Mouse (Mus musculus) ES-E14 (cell line): Measurements from ENCODE around the gene Cerk. TPM values are rescaled to one million over a fixed set of nuclear protein-coding genes. Genes with fewer than 3 reads are reported as not detected.

Experiments used
- DNase-seq: peaks from one replicate; pipeline ENCODE4 v3.0.0-alpha.2; 2013; ENCODE audit warnings: low read depth, low spot score
- H3K27ac ChIP-seq: 2 replicates; pipeline ENCODE4 v1.5.1; 2012; ENCODE audit warnings: low read depth, mild to moderate bottlenecking, low read length, moderate library complexity, mixed read lengths; ENCODE audit not compliant: poor library complexity, insufficient read depth, severe bottlenecking
- H3K36me3 ChIP-seq: 2 replicates; pipeline ENCODE4 v1.6.1; 2012; ENCODE audit warnings: mild to moderate bottlenecking, low read length, moderate library complexity, mixed read lengths; ENCODE audit not compliant: control insufficient read depth, poor library complexity, insufficient read depth, severe bottlenecking
- H3K4me1 ChIP-seq, 2 experiments: fragments of 150-350 bp in 1 of 2; sonication (generic) in 1 of 2; 2 replicates each; pipeline ENCODE4 v1.6.1; 2012; ENCODE audit warnings: low read length in 2 of 2, mild to moderate bottlenecking in 1 of 2, mixed read lengths in 1 of 2; ENCODE audit not compliant: control insufficient read depth in 2 of 2, insufficient read depth in 2 of 2, poor library complexity in 1 of 2
- H3K4me3 ChIP-seq, 2 experiments: fragments of 150-350 bp in 1 of 2; sonication (generic) in 1 of 2; 2 replicates each; pipeline ENCODE4 v1.5.1; 2012; ENCODE audit warnings: low read length in 2 of 2, low read depth in 1 of 2, mild to moderate bottlenecking in 1 of 2, mixed read lengths in 1 of 2; ENCODE audit not compliant: insufficient read depth in 1 of 2, poor library complexity in 1 of 2, severe bottlenecking in 1 of 2
- H3K9ac ChIP-seq: 2 replicates; pipeline ENCODE4 v1.6.1; 2012; ENCODE audit warnings: low read depth, mild to moderate bottlenecking, low read length, mixed read lengths; ENCODE audit not compliant: poor library complexity, insufficient read depth, severe bottlenecking
- H3K9me3 ChIP-seq: fragments of 150-350 bp; sonication (generic); 2 replicates; pipeline ENCODE4 v1.6.1; 2012; ENCODE audit warnings: low read depth, mild to moderate bottlenecking, low read length; ENCODE audit not compliant: control insufficient read depth, insufficient read depth
- CHD2 ChIP-seq: IDR thresholded peaks from 2 replicates; pipeline ENCODE4 v1.6.1; 2014; ENCODE audit warnings: mild to moderate bottlenecking, low read depth, low read length, inconsistent platforms
- HCFC1 ChIP-seq: IDR thresholded peaks from 2 replicates; pipeline ENCODE4 v1.6.1; 2012; ENCODE audit warnings: low read length, inconsistent platforms, borderline replicate concordance; ENCODE audit not compliant: insufficient read depth
- MAFK ChIP-seq: IDR thresholded peaks from 2 replicates; pipeline ENCODE4 v1.6.1; 2014; ENCODE audit warnings: mild to moderate bottlenecking, low read depth, low read length, inconsistent platforms; ENCODE audit not compliant: insufficient read depth
- ZC3H11A ChIP-seq: IDR thresholded peaks from 2 replicates; pipeline ENCODE4 v1.6.1; 2012; ENCODE audit warnings: low read depth, mild to moderate bottlenecking, inconsistent platforms, low read length, borderline replicate concordance
- ZNF384 ChIP-seq: IDR thresholded peaks from 2 replicates; pipeline ENCODE4 v1.6.1; 2012; ENCODE audit warnings: low read depth, low read length, inconsistent platforms
- in situ Hi-C, 2 experiments: fragments of 600-800 bp; cut with MboI; formaldehyde crosslinking; loops; one replicate each; pipeline ENCODE4 v1.15.1; 2025; ENCODE audit warnings: low sequenced_read_pairs in 2 of 2, inconsistent platforms in 1 of 2; ENCODE audit not compliant: unreplicated experiment in 2 of 2
- total RNA-seq: library from RNA; depleted of rRNA; stranded (reverse); fragments of 300-350 nt; gene quantifications from 2 replicates; pipeline ENCODE4 v1.2.3, GENCODE M21; 2012

Cerk gene
- total RNA-seq, 1 experiment: 3.4 TPM

GRCm38 (mm10) chr15:86172526-86172925, 13.4 kb downstream of the Cerk start:
- H3K9ac ChIP-seq: no peak overlapping the region
- no peak for TF ChIP-seq MAFK
- no peak for TF ChIP-seq ZNF384
- no peak for TF ChIP-seq CHD2
- no peak for TF ChIP-seq HCFC1
- no peak for TF ChIP-seq ZC3H11A
- no peak for DNase-seq
- no peaks in the 10 kb centered on the region for H3K36me3 ChIP-seq
- no peak overlapping the region for H3K4me3 ChIP-seq
- in situ Hi-C loops: no loop called here
- H3K9me3 ChIP-seq: no peaks in the 10 kb centered on the region
- H3K4me1 ChIP-seq: peaks cover 0 to 24% of the 10 kb centered on the region in 2 experiments; a peak in 2 of 4 replicates
- H3K27ac ChIP-seq: no peak overlapping the region

GRCm38 (mm10) chr15:86172124-86172523, 13.8 kb downstream of the Cerk start:
- H3K4me1 ChIP-seq: peaks cover 0 to 23% of the 10 kb centered on the region in 2 experiments; a peak in 2 of 4 replicates
- H3K9ac ChIP-seq: no peak overlapping the region
- in situ Hi-C loops: no loop called here
- H3K27ac ChIP-seq: no peak overlapping the region
- no peak for DNase-seq
- no peak for TF ChIP-seq ZC3H11A
- no peak for TF ChIP-seq ZNF384
- TF ChIP-seq HCFC1: no peak
- no peak for TF ChIP-seq CHD2
- no peak for TF ChIP-seq MAFK
- H3K4me3 ChIP-seq: no peak overlapping the region
- no peaks in the 10 kb centered on the region for H3K9me3 ChIP-seq
- no peaks in the 10 kb centered on the region for H3K36me3 ChIP-seq

GRCm38 (mm10) chr15:86171316-86171715, 14.6 kb downstream of the Cerk start:
- in situ Hi-C loops: no loop called here
- no peak for DNase-seq
- TF ChIP-seq MAFK: no peak
- no peak for TF ChIP-seq ZNF384
- no peak for TF ChIP-seq HCFC1
- TF ChIP-seq ZC3H11A: no peak
- no peak for TF ChIP-seq CHD2
- Histone ChIP-seq H3K4me1 (peaks cover under 1 to 21% of the 10 kb centered on the region in 2 experiments; a peak in 2 of 4 replicates), H3K9me3 (no peaks in the 10 kb centered on the region), H3K4me3 (no peak overlapping the region), H3K27ac (no peak overlapping the region), H3K9ac (no peak overlapping the region), H3K36me3 (no peaks in the 10 kb centered on the region)

GRCm38 (mm10) chr15:86169817-86170110, 16.2 kb downstream of the Cerk start:
- TF ChIP-seq MAFK (no peak), ZC3H11A (no peak), ZNF384 (no peak), HCFC1 (no peak), CHD2 (no peak)
- Histone ChIP-seq H3K4me3 (no peak overlapping the region), H3K9me3 (no peaks in the 10 kb centered on the region), H3K4me1 (peaks cover 5 to 26% of the 10 kb centered on the region in 2 experiments; a peak in 3 of 4 replicates), H3K9ac (no peak overlapping the region), H3K27ac (no peak overlapping the region), H3K36me3 (no peaks in the 10 kb centered on the region)
- in situ Hi-C loops: no loop called here
- DNase-seq: no peak

- Histone ChIP-seq H3K4me3 (no peak overlapping the region), H3K9ac (no peak overlapping the region), H3K27ac (no peak overlapping the region), H3K4me1 (peaks cover 5 to 26% of the 10 kb centered on the region in 2 experiments; a peak in 3 of 4 replicates), H3K9me3 (no peaks in the 10 kb centered on the region), H3K36me3 (no peaks in the 10 kb centered on the region)
- in situ Hi-C loops: no loop called here
- no peak for DNase-seq
- TF ChIP-seq MAFK: no peak
- TF ChIP-seq ZNF384: no peak
- no peak for TF ChIP-seq ZC3H11A
- TF ChIP-seq CHD2: no peak
- no peak for TF ChIP-seq HCFC1
These were observed 16.8 kb downstream of the Cerk start for GRCm38 (mm10) chr15:86168941-86169816.
